Mouse (Mus musculus): ENCODE results near the gene Zfp423.

DNA sequence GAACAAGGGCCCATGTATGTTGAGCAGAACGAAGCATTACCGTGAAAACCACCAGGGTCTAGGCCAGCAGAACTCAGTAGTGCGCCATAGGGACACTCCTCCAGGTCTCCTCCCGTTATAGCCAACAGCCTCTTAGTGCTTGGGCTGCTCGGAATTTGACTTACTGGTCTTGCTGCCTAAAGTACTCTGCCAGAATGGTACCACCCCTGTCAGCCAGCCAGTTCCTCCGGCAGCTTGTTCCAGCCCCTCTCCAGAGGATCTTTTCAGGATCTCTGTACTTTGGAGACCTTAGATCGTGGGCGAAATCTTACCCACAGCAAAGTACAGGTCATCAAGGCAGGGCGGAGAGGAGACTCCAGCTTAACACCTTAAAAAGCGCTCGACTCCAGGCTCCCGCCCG is 25.2 kb downstream of the Zfp423 start:
- TF ChIP-seq GATA1 (IDR thresholded peaks at IDR 0.05; ENCODE audit: low read length), result no peak
- TF ChIP-seq TAL1 (IDR thresholded peaks at IDR 0.05; ENCODE audit: low read length), result no peak
